Mouse (Mus musculus) left cerebral cortex, postnatal 4 days (tissue): ENCODE results near the gene Zfp61. TPM values are rescaled to one million over a fixed set of nuclear protein-coding genes. Genes with fewer than 3 reads are reported as not detected.

Experiments
- DNase-seq: peaks from one replicate; pipeline ENCODE4 v3.0.0-alpha.2; 2022
- intact Hi-C: fragments of 180-260 bp; cut with DNase I; formaldehyde crosslinking; loops from one replicate; pipeline ENCODE4 v1.15.1; 2025
- total RNA-seq, 2 experiments: library from RNA; stranded (reverse); gene quantifications; 2 replicates each; pipeline ENCODE4 v1.2.3; 2021

Gene Zfp61
- 10 to 100 TPM; 26.4 to 28.8 TPM for total RNA-seq

DNA sequence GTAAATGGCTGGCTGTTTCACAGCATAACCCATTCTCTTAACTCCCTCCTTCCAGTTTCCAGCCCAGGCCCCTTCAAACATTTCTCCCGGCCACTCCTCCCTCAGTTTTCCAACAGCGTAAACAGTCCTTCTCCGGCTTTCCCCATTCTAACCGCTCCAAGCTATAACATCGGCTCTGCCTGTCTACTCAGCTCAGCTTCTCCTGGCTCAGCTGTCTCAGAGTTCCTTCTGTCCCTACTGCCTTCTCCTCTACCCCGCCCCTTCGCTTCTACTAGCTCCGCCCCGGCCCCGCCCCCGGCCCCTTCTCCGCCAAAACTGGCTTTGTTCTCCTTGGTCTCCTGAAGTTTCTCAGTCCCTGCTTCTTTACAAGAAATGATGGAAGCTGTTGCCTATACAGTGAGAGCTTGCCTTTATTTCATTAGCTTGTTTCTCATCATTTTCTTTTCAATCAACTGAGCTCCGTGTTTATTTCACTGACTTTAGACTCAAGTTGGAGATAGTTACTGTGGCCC lies at the start of gene Zfp61:
Zfp61 (minus strand) TSS at position 462 of the 512 bp plus-strand sequence.
- peak; percentile 51 for DNase-seq
- intact Hi-C loops: no loop called here

- DNase-seq: no peak
- intact Hi-C loops: no loop called here
Observed at GRCm38 (mm10) chr7:24348896-24349295, 47.9 kb upstream of the Zfp61 start, which contains the start of gene Lypd5. Gene Lypd5, plus strand, starts transcription at chr7:24349196.

GRCm38 (mm10) chr7:24346444-24346843 lies 45.4 kb upstream of the Zfp61 start:
- DNase-seq: no peak
- intact Hi-C loops: no loop called here

GRCm38 (mm10) chr7:24343701-24344272 lies 42.8 kb upstream of the Zfp61 start:
- intact Hi-C loops: no loop called here
- DNase-seq: no peak

DNA sequence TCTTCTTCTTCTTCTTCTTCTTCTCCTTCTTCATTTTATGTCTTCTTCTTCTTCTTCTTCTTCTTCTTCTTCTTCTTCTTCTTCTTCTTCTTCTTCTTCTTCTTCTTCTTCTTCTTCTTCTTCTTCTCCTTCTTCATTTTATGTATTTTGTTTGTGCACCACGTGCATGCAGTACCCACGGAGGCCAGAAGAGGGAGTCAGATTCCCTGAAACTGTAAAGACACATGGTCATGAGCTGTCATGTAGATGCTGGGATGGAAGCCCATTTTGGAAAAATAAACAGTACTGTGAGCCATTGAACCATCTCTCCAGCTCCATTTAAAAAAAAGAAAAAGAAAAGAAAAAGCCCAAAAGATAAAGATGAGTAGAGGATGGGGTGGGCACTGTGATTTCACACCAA lies 37.2 kb upstream of the Zfp61 start:
- intact Hi-C loops: loop anchor here (5.0 kb wide), 1 partner anchor 44 kb away; no protein-coding TSS in a partner anchor
- no peak for DNase-seq

DNA sequence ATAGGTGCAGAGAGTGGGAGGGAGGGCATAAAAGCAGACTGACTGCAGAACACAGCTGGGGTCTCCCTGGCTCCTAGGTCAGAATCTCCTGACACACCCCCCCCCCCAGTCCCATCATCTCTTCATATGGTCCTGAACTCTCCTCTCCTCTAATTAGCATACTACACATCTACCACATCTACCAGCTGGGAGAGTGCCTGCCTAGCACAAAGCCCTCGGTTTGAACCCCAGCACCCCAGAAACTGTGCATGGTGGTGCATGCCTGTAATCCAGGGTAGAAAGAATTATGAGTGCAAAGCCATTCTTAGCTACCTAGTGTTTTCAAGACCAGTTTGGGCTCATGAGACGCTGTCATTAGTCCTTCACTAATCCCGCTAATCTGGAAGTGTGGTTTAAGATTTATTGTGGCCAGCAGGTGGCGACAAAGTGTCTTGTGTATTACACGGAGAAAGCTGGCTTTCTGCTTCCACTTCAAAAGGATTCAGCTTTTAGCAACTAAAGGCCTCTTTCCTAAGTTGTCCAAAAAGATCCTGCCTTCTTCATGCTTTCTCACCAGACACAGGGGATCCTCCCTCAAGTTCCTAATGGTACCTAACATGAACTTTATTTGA lies 34.8 kb upstream of the Zfp61 start:
- peak; percentile 77 for DNase-seq
- intact Hi-C loops: loop anchor here (5.0 kb wide), 1 partner anchor 46 kb away; no protein-coding TSS in a partner anchor

GRCm38 (mm10) chr7:24333304-24333986 lies 32.4 kb upstream of the Zfp61 start, which contains the start of gene Tescl:
Gene Tescl, minus strand, starts transcription at chr7:24333936.
- peak; percentile 19 for DNase-seq
- intact Hi-C loops: no loop called here

DNA sequence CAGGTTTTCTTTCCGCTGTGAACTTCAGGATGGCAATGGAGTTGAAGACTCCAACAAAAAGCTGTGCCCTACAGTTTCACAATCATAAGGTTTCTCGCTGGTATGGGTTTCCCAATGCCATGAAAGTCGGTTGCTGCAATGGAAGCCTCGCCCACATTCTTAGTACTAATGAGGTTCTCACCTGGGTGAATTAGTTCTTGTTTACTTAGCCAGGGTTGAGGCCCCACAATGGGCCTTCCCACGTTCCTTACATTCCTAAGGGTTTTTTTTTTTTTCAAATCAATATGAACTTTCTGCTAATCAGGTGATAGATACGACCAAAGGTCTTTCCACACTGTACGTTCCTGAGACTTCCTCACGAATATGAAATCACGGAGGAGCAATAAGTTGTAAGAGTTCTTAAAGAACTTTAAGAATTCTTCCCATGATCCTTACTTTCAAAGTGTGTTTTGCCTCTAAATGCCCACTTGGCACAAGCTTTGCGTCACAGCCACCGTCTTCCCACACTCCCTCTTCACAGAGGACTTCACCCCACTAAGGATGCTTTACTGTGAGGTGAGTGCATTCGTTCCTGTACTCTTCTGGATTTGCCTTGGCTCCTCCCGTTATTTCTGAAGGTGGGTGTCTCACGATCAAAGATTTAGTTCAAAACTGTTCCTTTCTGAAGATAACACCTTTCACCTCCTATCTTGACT lies 26.4 kb upstream of the Zfp61 start:
- DNase-seq: no peak
- intact Hi-C loops: no loop called here

DNA sequence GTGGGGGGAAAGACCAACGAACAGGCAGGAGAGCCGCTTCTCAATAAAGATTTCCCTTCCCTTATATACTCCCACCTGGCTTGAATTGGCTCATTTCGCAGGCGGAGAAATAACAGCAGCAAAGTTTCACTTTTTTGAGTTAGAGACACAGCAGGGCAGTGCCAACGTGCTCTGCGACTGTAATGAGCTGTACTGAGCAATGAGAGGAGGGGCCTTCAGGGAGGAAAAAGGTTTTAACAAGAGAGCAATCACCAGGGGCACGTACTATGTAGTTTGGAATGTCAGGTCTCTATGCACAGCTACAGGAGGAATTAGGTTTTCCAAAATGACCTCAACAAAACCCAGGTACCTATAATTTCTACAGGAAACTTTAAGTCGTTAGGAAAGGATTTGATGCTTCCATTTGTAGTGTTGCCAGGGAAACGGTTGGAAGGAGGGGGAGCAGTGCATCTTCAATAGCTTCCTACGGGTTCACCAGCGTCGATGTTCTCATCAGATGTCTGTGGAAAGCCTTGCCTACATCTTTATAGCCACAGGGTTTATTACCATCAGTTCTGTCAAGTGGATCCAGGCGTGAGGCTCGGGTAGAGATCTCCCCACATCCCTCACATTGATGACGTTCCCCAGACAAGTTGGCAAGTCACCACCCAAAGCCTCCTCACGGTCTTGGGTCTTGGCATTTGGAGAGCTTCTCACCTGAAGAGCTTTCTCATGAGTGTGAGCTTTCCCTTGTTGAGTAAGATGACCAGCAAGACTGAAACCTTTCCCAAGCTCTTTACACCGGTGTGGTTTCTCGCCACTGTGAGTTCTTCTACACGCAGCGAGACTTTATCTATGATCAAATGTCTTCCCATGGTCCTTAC lies 25.5 kb upstream of the Zfp61 start:
- intact Hi-C loops: no loop called here
- peak; percentile 3 for DNase-seq

DNA sequence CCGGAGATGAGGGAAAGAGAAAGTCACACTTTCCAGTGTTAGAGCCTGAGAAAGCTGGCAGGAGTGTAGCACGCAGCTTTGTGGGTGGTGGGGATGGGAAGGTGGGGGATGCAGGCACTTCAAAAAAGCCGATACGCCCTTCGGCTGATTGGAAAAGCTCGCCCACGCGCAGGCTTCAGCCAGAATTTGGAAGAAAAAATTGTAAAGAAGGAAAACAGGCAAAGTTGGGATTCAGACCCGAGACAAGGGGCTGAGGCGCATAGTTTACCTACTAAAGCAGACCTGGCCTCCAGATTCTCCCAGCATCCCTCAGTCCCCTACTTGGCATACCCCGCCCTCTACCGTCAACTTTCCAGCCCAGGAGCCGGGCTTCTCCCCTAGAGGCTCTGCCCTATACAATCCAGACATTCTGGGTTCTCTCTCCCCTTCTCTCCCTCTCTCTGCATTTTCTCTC lies 24.7 kb upstream of the Zfp61 start:
- peak; percentile 17 for DNase-seq
- intact Hi-C loops: no loop called here

DNA sequence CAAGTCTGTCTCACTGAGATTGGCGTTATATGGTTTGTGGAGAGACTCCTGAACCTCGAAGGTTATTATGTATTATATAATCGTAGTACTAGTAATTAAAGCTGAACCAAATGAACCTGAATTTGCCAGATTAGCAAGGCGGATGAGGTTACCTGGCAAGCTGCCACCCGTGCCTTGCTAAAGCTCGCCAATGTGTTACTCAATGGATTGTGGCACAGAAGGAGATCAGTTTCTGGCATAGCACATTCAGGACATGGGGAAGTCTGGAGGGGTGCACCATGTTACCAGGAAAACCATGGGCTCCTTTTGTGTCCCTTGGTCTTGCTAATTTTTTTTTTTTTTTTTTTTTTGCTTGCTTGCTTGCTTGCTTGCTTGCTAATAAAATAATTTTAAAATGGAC lies 24.2 kb upstream of the Zfp61 start:
- peak; percentile 40 for DNase-seq
- intact Hi-C loops: no loop called here

DNA sequence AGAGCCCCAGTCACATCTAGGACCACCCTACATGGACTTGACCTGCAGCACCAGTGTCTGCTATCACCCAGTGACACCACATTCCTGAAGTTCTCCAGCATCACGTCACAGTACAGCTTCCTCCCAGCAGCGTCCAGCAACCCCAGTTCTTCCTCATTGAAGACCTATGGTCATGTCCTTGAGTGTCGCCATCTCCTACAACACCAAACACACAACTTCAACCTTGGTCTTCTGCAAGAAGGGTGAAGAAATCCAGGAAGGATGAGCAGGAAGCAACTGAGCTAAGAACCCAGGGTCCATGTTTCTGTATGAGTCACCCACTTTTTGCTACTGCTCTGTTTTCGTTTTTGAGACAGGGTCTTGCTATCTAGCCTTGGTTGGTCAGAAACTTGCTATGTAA lies 21.6 kb upstream of the Zfp61 start:
- intact Hi-C loops: no loop called here
- DNase-seq: no peak

DNA sequence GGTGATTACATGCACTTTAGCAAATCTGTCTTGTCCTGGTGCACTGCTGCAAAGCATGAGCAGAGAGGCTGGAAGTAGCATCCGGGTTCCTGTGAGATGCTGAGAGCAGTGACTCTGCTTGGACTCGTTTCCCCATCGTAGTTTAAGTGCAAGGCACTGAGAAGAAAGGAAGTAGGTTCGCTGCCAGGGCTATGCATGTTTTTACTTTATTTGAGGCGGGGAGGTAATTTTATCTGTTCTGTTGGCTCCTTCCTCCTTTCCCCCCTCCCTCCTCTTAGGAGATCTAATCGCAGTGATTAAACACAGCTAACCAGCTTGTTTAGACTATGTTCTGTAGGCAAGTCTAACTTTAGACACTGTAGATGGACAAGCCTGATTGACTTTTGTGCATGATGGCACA lies 17.9 kb upstream of the Zfp61 start:
- intact Hi-C loops: no loop called here
- no peak for DNase-seq

GRCm38 (mm10) chr7:24316567-24317092 lies 15.6 kb upstream of the Zfp61 start, which contains the start of gene Zfp94:
Gene Zfp94, minus strand, starts transcription at chr7:24316666.
- intact Hi-C loops: no loop called here
- DNase-seq: peak; percentile 94

DNA sequence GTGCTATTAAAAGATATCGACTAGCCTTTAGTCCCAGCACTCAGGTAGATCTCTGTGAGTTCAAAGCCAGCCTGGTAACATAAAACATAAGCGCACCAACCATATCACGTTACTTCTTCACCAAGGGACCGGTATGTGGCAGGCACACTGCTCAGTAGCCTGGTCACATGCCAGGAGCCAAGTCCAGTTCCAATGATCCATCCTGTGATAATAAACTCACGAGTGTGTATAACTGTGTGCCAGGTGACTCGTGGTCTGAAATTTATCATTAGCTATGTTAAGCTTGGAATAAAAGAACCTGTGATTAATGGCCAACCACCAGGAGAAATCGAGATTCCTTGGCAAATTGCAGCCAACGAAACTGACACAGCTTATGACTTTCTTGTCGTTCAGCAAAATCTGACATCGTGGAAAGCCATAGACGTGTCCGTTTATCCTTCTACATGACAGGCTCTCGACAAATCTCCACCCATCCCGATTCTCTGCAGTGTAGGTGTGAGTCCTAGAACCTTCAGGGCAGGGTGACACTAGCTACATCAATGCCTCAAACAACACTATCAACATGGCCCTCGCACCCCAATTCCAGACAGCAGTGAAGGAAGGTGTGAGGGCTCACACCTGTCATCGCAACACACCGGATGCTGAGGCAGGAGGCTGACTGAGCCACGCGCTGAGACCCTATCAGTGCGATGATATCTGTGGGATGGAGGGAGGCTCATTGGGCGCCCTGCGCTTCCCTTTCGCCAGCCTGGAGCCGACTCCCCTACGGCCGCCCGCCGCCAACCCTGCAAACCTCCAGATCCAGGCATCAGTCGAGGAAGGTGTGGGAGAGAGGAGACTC lies 14.9 kb upstream of the Zfp61 start:
- intact Hi-C loops: no loop called here
- DNase-seq: peak; percentile 6

GRCm38 (mm10) chr7:24299823-24300481 lies 1.1 kb downstream of the Zfp61 start:
- DNase-seq: peak; percentile 52
- intact Hi-C loops: no loop called here

DNA sequence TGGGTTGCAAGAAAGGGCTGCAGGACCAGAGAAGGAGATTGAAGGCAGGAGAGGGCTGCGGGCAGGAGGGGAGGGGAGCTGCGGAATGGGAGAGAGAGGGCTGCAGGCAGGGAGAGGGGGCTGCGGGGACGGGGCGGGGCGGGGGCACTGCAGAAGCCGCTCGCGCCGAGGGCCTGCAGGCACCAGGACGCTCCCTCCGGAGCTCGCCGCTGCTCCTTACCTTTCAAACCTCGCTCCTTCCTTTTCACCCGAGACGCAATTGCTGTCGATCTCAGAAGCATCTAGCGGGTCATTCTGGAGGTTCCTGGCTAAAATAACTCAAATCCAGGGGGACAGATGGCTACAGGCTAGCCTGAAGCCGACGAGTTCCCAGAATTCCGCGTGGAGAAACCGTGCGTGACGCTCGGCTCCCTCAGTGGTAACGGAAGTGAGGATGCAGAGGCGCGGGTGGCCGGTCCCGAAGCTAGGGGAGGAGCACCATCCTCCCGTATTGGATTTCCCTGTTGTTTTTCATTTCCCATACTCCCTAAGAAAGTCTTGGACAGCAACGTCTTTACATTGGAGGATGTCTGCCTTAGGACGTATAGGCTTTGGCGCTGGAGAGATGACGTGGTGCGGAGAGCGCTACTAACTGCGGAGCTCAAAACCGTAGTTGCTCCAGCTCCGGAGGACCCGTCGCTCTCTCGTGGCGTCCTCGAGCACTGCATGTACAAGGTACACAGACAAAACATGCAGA lies 1.9 kb downstream of the Zfp61 start:
- intact Hi-C loops: no loop called here
- DNase-seq: peak; percentile 89

DNA sequence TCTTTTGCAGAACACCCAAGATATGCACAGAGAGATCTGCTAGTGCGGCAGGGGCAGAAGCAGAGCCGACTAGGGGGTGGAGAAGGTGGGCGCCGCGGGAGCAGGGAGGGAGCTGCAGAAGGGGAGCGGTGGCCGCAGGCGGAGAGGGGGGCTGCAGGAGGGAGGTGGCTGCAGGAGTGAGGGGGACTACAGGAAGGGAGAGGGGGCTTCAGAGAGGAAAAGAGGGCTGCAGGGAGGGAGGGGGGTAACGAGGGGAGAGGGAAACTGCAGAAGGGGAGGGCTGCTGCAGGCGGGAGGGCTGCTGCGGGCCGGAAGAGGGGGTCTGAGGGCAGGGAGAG lies 2.4 kb downstream of the Zfp61 start:
- peak; percentile 33 for DNase-seq
- intact Hi-C loops: no loop called here
